Mouse (Mus musculus) ES-Bruce4 (cell line): ENCODE measurements at regions not wholly inside any gene's neighbourhood (a gene's known extent, or its start where the extent isn't known, plus 50 kb on each side); places are given as distances from the start of the nearest gene placed in this dataset.

Experiments
- H3K27ac ChIP-seq: 2 replicates; pipeline ENCODE4 v1.5.1; 2012; ENCODE audit warnings: low read length, inconsistent platforms; ENCODE audit not compliant: insufficient read depth
- H3K27me3 ChIP-seq: 2 replicates; pipeline ENCODE4 v1.6.1; 2012; ENCODE audit warnings: mild to moderate bottlenecking, low read length, inconsistent platforms; ENCODE audit not compliant: control insufficient read depth, poor library complexity, insufficient read depth, severe bottlenecking
- H3K36me3 ChIP-seq: 2 replicates; pipeline ENCODE4 v1.6.1; 2012; ENCODE audit warnings: inconsistent platforms, mild to moderate bottlenecking, low read length, moderate library complexity; ENCODE audit not compliant: control insufficient read depth, poor library complexity, insufficient read depth, severe bottlenecking
- H3K4me1 ChIP-seq: one replicate; pipeline ENCODE4 v1.8.1; 2011; ENCODE audit warnings: low read length; ENCODE audit not compliant: control insufficient read depth, insufficient read depth
- H3K4me3 ChIP-seq: 2 replicates; pipeline ENCODE4 v1.5.1; 2011; ENCODE audit warnings: low read depth, mild to moderate bottlenecking, low read length
- H3K9ac ChIP-seq: 2 replicates; pipeline ENCODE4 v1.6.1; 2012; ENCODE audit warnings: low read depth, mild to moderate bottlenecking, inconsistent platforms; ENCODE audit not compliant: poor library complexity, severe bottlenecking
- H3K9me3 ChIP-seq: replicated peaks from 2 replicates; pipeline ENCODE4 v1.6.1; 2012; ENCODE audit warnings: mild to moderate bottlenecking, low read length, inconsistent platforms; ENCODE audit not compliant: control insufficient read depth, poor library complexity, insufficient read depth, severe bottlenecking
- CTCF ChIP-seq: IDR thresholded peaks from one replicate; pipeline ENCODE4 v1.8.1; 2011; ENCODE audit warnings: low read depth, low read length
- EP300 ChIP-seq: IDR thresholded peaks from 2 replicates; pipeline ENCODE4 v1.6.1; 2011; ENCODE audit warnings: low read depth, low read length; ENCODE audit not compliant: insufficient read depth
- POLR2A ChIP-seq: IDR thresholded peaks from one replicate; pipeline ENCODE4 v1.8.1; 2011; ENCODE audit warnings: low read length; ENCODE audit not compliant: insufficient read depth

DNA sequence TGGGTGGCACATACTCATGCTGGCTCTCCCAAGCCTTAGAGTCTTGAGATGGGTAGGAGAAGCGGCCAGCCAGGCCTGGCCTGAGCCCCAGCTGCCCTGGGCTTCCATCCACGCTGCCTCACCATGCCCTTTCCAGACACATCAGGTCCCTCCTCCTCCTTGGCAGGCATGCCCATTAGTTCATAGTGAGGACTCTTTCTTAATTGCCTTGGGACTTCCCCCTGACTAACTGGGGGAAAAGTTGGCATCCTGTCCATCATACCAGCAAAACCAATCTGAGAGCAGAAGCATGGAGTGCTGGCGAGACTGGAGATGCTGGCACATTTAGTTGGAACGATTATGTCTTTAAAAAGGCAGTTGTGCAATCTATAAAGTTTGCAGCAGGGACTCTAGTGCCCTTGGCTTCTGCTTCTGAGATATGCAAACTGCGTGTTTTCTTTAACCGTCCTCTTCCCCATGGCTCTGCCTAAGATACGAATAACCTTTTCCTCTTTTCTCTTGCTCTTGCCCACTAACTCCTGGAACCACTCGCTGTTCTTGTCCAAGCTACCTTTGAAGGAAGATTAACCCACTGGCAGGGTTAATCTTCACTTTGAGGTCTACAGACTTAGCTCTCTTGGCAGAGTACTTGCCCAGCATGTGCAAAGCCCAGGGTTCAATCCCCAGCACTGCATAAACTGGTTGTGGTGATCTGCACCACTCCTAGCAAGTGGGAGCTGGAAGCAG, 62.2 kb upstream of the Tle3 start:
- Histone ChIP-seq H3K4me1 (peaks cover 7% of the 10 kb centered on the region), H3K36me3 (no peaks in the 10 kb centered on the region), H3K27me3 (no peaks in the 10 kb centered on the region), H3K27ac (no peak overlapping the region), H3K9ac (no peak overlapping the region), H3K4me3 (no peak overlapping the region), H3K9me3 (no peaks in the 10 kb centered on the region)
- no peak for TF ChIP-seq CTCF
- TF ChIP-seq EP300, result no peak
- no peak for TF ChIP-seq POLR2A

DNA sequence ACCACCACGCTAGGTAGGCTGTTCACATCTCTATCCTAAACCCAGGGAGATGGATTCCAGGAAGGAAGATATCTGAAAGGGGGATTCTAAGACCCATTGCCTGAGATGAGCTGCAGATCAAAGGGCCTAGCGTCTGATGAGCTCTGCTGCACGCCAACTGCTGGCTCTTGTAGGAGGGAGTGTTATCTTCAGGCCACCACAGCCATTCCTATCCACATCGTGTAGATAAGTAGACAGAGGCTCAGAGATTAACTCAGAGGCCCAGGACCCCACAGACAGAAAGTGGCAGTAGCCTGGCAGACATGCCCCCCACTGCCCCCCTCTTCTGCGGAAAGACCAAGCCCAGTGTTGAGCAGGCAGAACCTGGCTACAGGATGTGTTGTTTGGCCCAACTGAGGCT, 61.6 kb upstream of the Tle3 start:
- H3K9me3 ChIP-seq, result no peaks in the 10 kb centered on the region
- H3K27ac ChIP-seq, result no peak overlapping the region
- TF ChIP-seq EP300 (no peak), CTCF (no peak), POLR2A (no peak)
- no peak overlapping the region for H3K9ac ChIP-seq
- H3K36me3 ChIP-seq, result no peaks in the 10 kb centered on the region
- no peaks in the 10 kb centered on the region for H3K27me3 ChIP-seq
- H3K4me3 ChIP-seq, result no peak overlapping the region
- peaks cover 10% of the 10 kb centered on the region for H3K4me1 ChIP-seq

DNA sequence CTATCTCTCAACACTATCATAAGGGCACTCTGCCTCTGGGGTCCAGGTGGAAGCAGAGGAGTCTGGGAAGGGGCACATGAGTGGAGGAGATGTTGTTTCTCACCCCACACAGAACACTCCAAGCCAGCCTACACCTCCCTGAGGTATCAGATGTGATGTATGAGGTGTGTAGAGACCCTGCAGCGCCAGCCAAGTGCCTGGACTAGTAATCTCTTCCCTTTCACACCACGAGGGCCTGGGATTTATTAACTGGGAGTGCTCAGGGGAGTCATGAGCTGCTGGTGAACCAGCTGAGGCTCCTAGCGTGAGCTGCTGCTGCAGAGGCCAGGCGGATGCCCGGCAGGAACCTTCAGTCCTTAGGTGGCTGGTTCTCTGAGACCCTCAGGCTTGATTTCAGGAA, 60.6 kb upstream of the Tle3 start:
- TF ChIP-seq POLR2A, result no peak
- no peak for TF ChIP-seq EP300
- TF ChIP-seq CTCF, result no peak
- Histone ChIP-seq H3K9ac (no peak overlapping the region), H3K9me3 (no peaks in the 10 kb centered on the region), H3K36me3 (no peaks in the 10 kb centered on the region), H3K27ac (no peak overlapping the region), H3K4me1 (peaks cover 12% of the 10 kb centered on the region), H3K4me3 (no peak overlapping the region), H3K27me3 (no peaks in the 10 kb centered on the region)

DNA sequence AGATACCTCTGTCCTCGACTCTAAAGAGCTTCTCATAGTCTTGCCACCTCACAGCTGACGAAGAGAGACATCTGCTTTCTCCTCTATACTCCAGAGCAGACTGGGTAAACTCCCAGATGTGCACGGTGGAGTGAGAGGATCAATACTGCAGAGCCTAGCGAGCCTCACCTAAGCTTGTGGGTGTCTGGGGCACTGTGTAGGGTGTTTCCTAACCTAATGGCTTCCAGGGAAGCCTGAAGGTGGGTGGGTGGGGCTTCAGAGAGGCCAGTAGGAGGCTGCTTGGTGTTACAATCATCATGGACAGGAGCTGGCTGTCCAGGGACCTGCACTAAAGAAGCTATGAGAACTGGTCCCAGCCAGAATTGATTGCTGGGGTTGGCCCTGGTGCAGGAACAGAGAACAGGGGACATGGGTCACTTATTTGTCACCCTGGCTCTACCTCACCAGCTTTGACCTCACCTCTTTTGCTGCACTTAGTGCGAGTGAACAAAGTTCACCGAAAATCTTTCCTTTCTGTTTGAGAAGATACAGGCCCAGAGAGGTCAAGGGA, 57.5 kb upstream of the Tle3 start:
- no peak overlapping the region for H3K27ac ChIP-seq
- H3K4me1 ChIP-seq, result peaks cover 12% of the 10 kb centered on the region
- H3K9ac ChIP-seq, result no peak overlapping the region
- H3K9me3 ChIP-seq, result no peaks in the 10 kb centered on the region
- no peaks in the 10 kb centered on the region for H3K27me3 ChIP-seq
- no peaks in the 10 kb centered on the region for H3K36me3 ChIP-seq
- TF ChIP-seq POLR2A (no peak), CTCF (no peak), EP300 (no peak)
- H3K4me3 ChIP-seq, result no peak overlapping the region

DNA sequence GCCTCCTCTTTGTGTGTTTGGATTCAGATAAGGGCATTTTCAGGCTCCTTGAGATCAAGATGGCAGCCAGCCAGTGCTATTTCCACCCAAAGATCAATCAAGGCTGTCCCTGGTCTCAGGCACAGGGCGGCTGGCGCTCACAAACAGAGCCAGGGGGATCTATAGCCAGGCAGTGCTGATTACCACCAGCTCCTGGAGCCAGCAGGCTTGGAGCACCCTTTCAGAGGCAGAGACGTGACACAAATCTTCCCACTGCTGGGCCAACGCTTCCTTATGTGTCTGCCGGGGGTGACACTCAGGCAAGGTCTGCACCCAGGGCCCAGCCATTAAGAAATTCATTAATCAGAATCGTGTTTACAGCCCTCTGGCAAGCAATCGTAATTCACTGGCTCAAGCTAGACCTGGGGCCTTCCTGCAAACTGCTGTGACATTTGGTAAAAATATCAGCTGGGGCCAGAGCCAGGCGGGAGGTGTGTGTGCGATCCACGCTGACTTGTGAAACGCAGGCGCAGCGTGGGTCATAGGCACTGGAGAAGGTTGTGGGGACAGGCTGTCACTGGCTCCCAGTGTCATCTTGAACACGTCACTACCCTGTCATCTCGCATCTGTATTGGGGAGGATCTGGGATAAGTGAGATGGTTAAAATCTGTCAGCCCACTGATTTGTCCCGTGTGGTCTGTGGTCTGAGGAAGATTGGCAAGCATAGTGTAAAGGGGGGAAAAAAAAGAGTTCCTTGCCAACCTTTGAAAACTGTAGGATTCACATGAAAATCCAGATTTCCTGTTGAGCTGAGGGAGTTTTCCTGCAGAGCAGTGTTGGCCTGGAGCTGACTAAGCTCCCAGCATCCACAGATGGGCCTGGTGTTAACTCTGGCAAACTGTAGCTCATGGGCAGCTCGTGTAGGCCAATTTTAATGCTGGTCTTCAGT, 56.5 kb upstream of the Tle3 start:
- H3K36me3 ChIP-seq, result no peaks in the 10 kb centered on the region
- H3K27me3 ChIP-seq, result no peaks in the 10 kb centered on the region
- H3K9me3 ChIP-seq, result no peaks in the 10 kb centered on the region
- peaks cover 13% of the 10 kb centered on the region for H3K4me1 ChIP-seq
- no peak overlapping the region for H3K4me3 ChIP-seq
- no peak for TF ChIP-seq EP300
- no peak for TF ChIP-seq CTCF
- no peak for TF ChIP-seq POLR2A
- no peak overlapping the region for H3K9ac ChIP-seq
- H3K27ac ChIP-seq, result no peak overlapping the region

DNA sequence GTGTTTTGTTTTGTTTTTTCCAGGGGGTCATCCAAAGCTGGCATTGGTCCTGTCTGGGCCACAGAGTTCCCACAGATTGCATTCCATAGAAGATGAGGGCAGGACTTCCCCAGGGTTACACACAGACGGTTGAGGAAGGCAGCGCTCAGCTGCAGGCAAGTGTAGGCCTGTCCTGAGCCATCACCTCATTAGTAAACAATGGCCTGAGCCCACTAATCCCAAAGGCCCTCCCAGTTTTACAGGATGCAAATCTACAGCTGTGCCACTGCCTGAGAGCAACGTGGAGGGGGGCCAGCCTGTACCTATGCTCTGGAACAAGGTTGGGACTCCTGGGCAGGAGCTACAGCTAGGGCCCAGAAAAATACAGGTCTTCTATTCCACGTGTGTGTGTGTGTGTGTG, 55.7 kb upstream of the Tle3 start:
- Histone ChIP-seq H3K36me3 (no peaks in the 10 kb centered on the region), H3K9me3 (no peaks in the 10 kb centered on the region), H3K4me1 (peaks cover 13% of the 10 kb centered on the region), H3K27me3 (no peaks in the 10 kb centered on the region), H3K9ac (no peak overlapping the region), H3K27ac (no peak overlapping the region), H3K4me3 (no peak overlapping the region)
- TF ChIP-seq POLR2A (no peak), EP300 (0 out of 2 replicates have a peak, but pooled peaks have one; percentile 44)
